Mouse (Mus musculus): ENCODE data around the gene Rbm26.

DNA sequence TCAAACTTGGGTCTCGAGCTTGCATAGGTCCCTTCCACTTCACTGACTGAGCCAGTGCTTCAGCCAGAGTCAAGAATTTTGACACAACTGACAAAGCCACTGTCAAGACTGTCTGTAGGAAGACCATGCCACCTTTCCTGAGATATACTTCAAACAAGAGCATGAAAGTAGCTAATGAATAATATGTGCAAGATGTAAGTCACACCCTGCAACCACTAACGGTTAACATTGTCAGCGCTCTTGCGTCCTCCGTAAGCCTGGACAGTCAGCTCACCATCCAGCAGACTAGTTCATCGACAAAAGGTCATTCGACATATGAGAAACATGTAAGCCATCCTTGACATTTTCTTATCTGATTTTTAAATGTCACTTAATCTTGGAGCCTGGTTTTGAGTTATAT lies 102.8 kb downstream of the Rbm26 start:
- TF ChIP-seq CTCF (IDR thresholded peaks at IDR 0.05; ENCODE audit: low read depth) (no peak), EP300 (IDR thresholded peaks at IDR 0.05; ENCODE audit: low read depth) (no peak)

Measured in liver, postnatal 0 days (tissue).